Mouse (Mus musculus) limb, embryonic 14.5 days (tissue): ENCODE data around the gene Rpp25l. TPM values are rescaled to one million over a fixed set of nuclear protein-coding genes. Genes with fewer than 3 reads are reported as not detected.
A peak's percentile ranks its signal among the peaks of the same experiment; 100 is the strongest.

Experiments
- ATAC-seq: fragments of 200-750 bp; cut with Nextera tagmentation; 2 replicates; pipeline ENCODE4 v1.8.0; 2017; ENCODE audit warnings: low read depth, moderate number of reproducible peaks, moderate TSS enrichment; ENCODE audit not compliant: low FRiP score
- DNase-seq: peaks from one replicate; pipeline ENCODE4 v3.0.0-alpha.2; 2015; ENCODE audit warnings: low spot score
- H3K27ac ChIP-seq: fragments of 300-500 bp; sonication (generic); replicated peaks from 2 replicates; pipeline ENCODE4 v1.5.1; 2014; ENCODE audit warnings: low read depth, mild to moderate bottlenecking, low read length, moderate library complexity, mixed read lengths
- H3K27me3 ChIP-seq: fragments of 300-500 bp; sonication (generic); 2 replicates; pipeline ENCODE4 v1.6.1; 2014; ENCODE audit warnings: low read length, mixed read lengths; ENCODE audit not compliant: control insufficient read depth, insufficient read depth
- H3K36me3 ChIP-seq: fragments of 300-500 bp; sonication (generic); 2 replicates; pipeline ENCODE4 v1.6.1; 2014; ENCODE audit warnings: mild to moderate bottlenecking, low read length, moderate library complexity, mixed read lengths; ENCODE audit not compliant: control insufficient read depth, insufficient read depth
- H3K4me1 ChIP-seq: fragments of 300-500 bp; sonication (generic); 2 replicates; pipeline ENCODE4 v1.6.1; 2014; ENCODE audit warnings: antibody characterized with exemption, low read length, mixed read lengths; ENCODE audit not compliant: control insufficient read depth, insufficient read depth
- H3K4me2 ChIP-seq: fragments of 300-500 bp; sonication (generic); replicated peaks from 2 replicates; pipeline ENCODE4 v1.6.1; 2014; ENCODE audit warnings: low read depth, mild to moderate bottlenecking, low read length, moderate library complexity; ENCODE audit not compliant: severe bottlenecking
- H3K4me3 ChIP-seq: fragments of 300-500 bp; sonication (generic); replicated peaks from 2 replicates; pipeline ENCODE4 v1.5.1; 2014; ENCODE audit warnings: low read length
- H3K9ac ChIP-seq: fragments of 300-500 bp; sonication (generic); 2 replicates; pipeline ENCODE4 v1.6.1; 2014; ENCODE audit warnings: mild to moderate bottlenecking, low read depth, low read length, moderate library complexity; ENCODE audit not compliant: severe bottlenecking
- H3K9me3 ChIP-seq: fragments of 300-500 bp; sonication (generic); 2 replicates; pipeline ENCODE4 v1.6.1; 2016; ENCODE audit warnings: low read length; ENCODE audit not compliant: control insufficient read depth
- POLR2A ChIP-seq: fragments of 200-500 bp; IDR thresholded peaks from 2 replicates; pipeline ENCODE4 v1.8.0; 2012; ENCODE audit warnings: inconsistent platforms, mild to moderate bottlenecking, moderate library complexity, borderline replicate concordance; ENCODE audit not compliant: insufficient read depth, insufficient read length; ENCODE audit errors: extremely low read depth
- WGBS: fragments of 180-500 bp; shearing (Covaris S2); extraction: QIAGEN DNeasy Blood & Tissue Kit; methylation state at CpG from one replicate; pipeline ENCODE4 v1.1.7; 2014; 5-methylcytosine and 5-hydroxymethylcytosine counted together
- polyA plus RNA-seq, 2 experiments: library from polyadenylated mRNA; depleted of rRNA in 1 of 2; stranded (reverse) in 1 of 2; unstranded in 1 of 2; fragments of >200 nt; fragmentation: Nextera tagmentation in 1 of 2; extraction: Ambion mirVana in 1 of 2; gene quantifications; 2 replicates each; pipeline versions ENCODE4 v1.2.1 to v1.2.3; 2012 to 2014

Rpp25l gene
- polyA plus RNA-seq, 2 experiments = 59.3 to 69.8 TPM

GRCm38 (mm10) chr4:41744131-41744530, 30.8 kb upstream of the Rpp25l start:
- peaks cover 11% of the 10 kb centered on the region; the same call in 1 of the 2 replicates for H3K9me3 ChIP-seq
- TF ChIP-seq POLR2A = no peak
- H3K9ac ChIP-seq = no peak overlapping the region
- ATAC-seq (no peak), DNase-seq (no peak)
- no peak overlapping the region for H3K4me2 ChIP-seq
- WGBS = 69% methylated on average over 2 of the region's 2 CpGs
- H3K27me3 ChIP-seq = no peaks in the 10 kb centered on the region
- peaks cover 11% of the 10 kb centered on the region for H3K4me1 ChIP-seq
- no peak overlapping the region for H3K27ac ChIP-seq
- peaks cover 4% of the 10 kb centered on the region for H3K36me3 ChIP-seq
- H3K4me3 ChIP-seq = no peak overlapping the region

GRCm38 (mm10) chr4:41741158-41741560, 27.8 kb upstream of the Rpp25l start:
- H3K27me3 ChIP-seq = no peaks in the 10 kb centered on the region
- TF ChIP-seq POLR2A = no peak
- peak overlapping the region; percentile 63 for H3K9ac ChIP-seq
- peaks cover 8% of the 10 kb centered on the region for H3K36me3 ChIP-seq
- peak overlapping the region; percentile 76 for H3K27ac ChIP-seq
- peak overlapping the region; percentile 53 for H3K4me3 ChIP-seq
- 1% methylated on average over 27 of the region's 27 CpGs for WGBS
- peak; percentile 96 for ATAC-seq
- H3K4me1 ChIP-seq = peaks cover 11% of the 10 kb centered on the region
- peaks cover 3% of the 10 kb centered on the region; the same call in 1 of the 2 replicates for H3K9me3 ChIP-seq
- peak; percentile 97 for DNase-seq
- H3K4me2 ChIP-seq = peak overlapping the region; percentile 58

GRCm38 (mm10) chr4:41740380-41741157, 27.2 kb upstream of the Rpp25l start:
- 2% methylated on average over 46 of the region's 48 CpGs for WGBS
- Histone ChIP-seq H3K4me2 (peak overlapping the region; percentile 58), H3K27ac (peak overlapping the region; percentile 76), H3K4me3 (peak overlapping the region; percentile 53), H3K27me3 (no peaks in the 10 kb centered on the region), H3K9ac (peak overlapping the region; percentile 63), H3K36me3 (peaks cover 8% of the 10 kb centered on the region), H3K9me3 (no peaks in the 10 kb centered on the region), H3K4me1 (peaks cover 11% of the 10 kb centered on the region)
- TF ChIP-seq POLR2A = no peak
- DNase-seq = peak; percentile 23
- ATAC-seq = peak; percentile 84

GRCm38 (mm10) chr4:41739260-41739659, 25.9 kb upstream of the Rpp25l start:
- no peaks in the 10 kb centered on the region for H3K27me3 ChIP-seq
- ATAC-seq (no peak), DNase-seq (no peak)
- no peak overlapping the region for H3K4me2 ChIP-seq
- H3K9me3 ChIP-seq = no peaks in the 10 kb centered on the region
- H3K9ac ChIP-seq = no peak overlapping the region
- peaks cover 8% of the 10 kb centered on the region for H3K36me3 ChIP-seq
- H3K4me1 ChIP-seq = peaks cover 11% of the 10 kb centered on the region
- no peak overlapping the region for H3K4me3 ChIP-seq
- TF ChIP-seq POLR2A = no peak
- no peak overlapping the region for H3K27ac ChIP-seq
- WGBS = 95% methylated on average over 13 of the region's 13 CpGs

- Histone ChIP-seq H3K4me2 (no peak overlapping the region), H3K9ac (no peak overlapping the region), H3K36me3 (peaks cover 8% of the 10 kb centered on the region), H3K4me3 (no peak overlapping the region), H3K4me1 (peaks cover 11% of the 10 kb centered on the region), H3K9me3 (no peaks in the 10 kb centered on the region), H3K27ac (no peak overlapping the region), H3K27me3 (peaks cover under 1% of the 10 kb centered on the region; the same call in 1 of the 2 replicates)
- ATAC-seq (no peak), DNase-seq (no peak)
- WGBS = 55% methylated on average over 1 of the region's 1 CpGs
- no peak for TF ChIP-seq POLR2A
These were observed 24.9 kb upstream of the Rpp25l start for GRCm38 (mm10) chr4:41738256-41738603.
